Mouse (Mus musculus) right cerebral cortex, postnatal 36 days (tissue): ENCODE data around the gene Sap30bp.
A peak's percentile ranks its signal among the peaks of the same experiment; 100 is the strongest.

Source experiments
- DNase-seq, 2 experiments: peaks; one replicate each; pipeline ENCODE4 v3.0.0; 2022; ENCODE audit warnings: low spot score in 2 of 2, mixed read lengths in 1 of 2

The Sap30bp gene

GRCm38 (mm10) chr11:115955195-115955858 lies 22.2 kb downstream of the Sap30bp start:
- DNase-seq: no peak

DNA sequence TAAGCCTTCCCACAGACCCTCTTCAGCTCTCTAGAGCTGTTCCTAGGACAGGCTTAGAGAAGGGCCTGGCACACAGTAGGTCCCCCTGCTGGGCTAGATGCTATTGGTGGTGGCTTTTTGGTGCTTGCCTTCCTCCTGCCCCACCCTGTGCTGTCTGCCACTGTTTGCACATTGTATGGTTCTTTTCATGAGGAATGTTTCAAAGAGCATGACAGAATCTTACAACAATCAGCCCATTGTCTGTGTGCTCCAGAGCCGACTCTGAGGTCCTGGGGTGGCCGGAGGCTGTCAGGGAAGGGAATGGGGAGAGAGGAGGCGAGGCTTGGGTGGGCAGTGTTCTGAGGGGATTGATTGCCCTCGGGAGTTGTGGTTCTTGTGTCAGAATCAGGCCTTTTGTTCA lies 23.4 kb downstream of the Sap30bp start:
- DNase-seq: no peak

- no peak for DNase-seq
These were observed 24.9 kb downstream of the Sap30bp start for GRCm38 (mm10) chr11:115957971-115958370.

DNA sequence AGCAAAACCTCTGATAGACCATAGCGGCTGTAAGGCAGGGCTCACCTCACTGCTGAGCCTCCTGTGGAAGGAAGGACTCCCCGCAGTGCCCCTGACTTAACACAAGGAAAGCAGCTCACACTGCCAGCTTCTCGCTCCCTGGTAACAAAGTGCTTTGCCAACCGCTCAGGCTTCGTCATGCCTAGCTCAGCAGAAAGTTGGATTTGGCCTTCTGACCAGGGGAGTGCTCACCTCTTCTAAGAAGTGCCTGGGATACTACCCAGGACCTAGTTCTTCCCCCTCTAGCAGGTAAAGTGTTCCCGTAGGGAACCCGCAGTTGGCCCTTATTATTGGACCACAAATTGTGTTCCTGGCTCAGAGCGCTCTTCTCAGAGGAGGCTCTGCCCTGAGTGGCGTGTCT lies 25.9 kb downstream of the Sap30bp start:
- DNase-seq: no peak

DNA sequence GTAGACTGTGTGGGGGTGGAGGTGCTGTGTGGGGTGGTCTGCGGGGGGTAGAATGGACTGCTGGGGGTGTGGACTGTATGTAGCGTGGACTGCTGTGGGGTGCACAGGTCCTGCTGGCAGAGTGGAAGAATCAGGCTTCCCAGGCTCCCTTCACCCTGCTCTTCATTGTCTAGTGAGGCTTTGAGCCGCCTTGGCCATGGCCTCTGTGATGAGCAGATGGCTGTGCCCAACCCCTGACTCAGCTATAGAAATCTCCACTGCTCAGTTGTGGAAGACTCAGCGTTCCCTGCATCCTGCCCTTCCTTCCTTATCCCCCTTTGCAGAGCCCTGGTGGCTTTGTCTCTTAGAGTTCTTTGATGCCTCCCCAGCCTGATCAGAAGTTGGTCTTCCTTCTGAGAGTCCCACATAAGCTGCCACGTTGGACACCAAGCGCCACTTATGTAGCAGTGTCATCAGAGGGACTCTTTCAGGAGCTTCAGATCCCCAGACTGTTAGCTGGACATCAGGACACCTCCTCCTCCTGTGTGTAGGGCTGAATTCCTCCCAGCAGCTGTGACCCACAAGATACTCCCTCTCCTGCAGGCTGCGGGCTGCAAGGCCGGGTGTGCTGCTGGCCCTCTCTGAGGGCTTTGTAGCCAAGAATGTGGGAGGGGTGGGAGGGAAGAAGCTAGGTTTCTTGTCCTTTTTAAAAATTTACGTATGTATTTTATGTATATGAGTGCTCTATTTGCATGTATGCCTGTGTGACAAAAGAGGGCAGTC lies 29.8 kb downstream of the Sap30bp start:
- DNase-seq: no peak

- DNase-seq: no peak
These were observed 32.0 kb downstream of the Sap30bp start for GRCm38 (mm10) chr11:115964977-115965604.

GRCm38 (mm10) chr11:115968731-115969405 lies 35.8 kb downstream of the Sap30bp start:
- DNase-seq: no peak

DNA sequence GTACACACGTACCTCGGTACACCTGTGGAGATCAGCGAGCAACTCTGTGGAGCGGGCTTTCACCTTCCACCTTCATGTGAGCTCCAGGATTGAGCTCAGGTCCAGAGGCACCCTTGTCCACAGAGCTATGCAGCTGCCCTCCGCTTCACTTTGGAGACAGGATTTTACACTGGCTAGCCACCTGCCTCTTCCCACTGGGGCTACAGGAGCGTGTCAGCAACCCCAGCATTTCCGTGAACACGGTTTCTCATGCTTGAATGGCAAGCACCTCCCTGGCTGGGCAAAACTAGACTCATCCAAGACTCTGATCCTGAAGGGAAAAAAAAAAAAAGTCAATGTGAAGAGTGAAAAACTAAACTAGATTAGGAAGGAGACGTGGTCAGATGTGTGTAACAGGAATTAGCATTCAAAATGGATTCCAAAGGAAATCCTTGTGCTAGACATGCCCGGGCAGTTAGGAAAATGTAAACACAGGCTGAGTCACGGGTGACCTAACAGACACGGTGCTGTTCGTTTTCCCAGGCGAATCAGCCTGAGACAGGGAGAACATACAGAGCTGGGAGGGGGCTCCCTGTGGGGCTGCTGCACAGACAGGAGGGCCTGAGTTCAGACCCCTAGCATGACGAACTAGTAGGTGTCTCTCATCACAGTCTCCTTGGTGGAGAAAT lies 37.1 kb downstream of the Sap30bp start:
- no peak for DNase-seq

GRCm38 (mm10) chr11:115971016-115971415 lies 37.9 kb downstream of the Sap30bp start:
- DNase-seq: no peak

- no peak for DNase-seq
These were observed 41.4 kb downstream of the Sap30bp start, which contains the start of gene Itgb4 for GRCm38 (mm10) chr11:115974309-115975082. Gene Itgb4, plus strand, starts transcription at chr11:115974709.

DNA sequence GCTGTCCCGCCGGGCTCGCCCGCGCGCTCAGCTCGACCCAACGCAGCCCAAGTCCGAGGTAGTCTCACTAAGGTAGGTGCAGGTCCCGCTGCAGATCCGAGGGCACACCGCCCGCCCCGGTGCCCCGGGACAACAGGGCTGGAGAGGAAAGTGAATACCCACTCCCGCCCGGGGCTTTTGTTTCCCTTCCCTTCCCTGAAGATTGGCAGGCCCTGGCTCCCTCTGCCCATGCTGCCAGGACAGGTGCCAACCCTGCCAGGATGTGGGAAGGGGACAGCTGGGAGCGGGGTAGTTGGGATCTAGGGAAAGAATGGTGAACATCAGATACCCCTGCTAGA lies 42.0 kb downstream of the Sap30bp start:
- DNase-seq: no peak

- no peak for DNase-seq
These were observed 42.5 kb downstream of the Sap30bp start for GRCm38 (mm10) chr11:115975544-115975943.

DNA sequence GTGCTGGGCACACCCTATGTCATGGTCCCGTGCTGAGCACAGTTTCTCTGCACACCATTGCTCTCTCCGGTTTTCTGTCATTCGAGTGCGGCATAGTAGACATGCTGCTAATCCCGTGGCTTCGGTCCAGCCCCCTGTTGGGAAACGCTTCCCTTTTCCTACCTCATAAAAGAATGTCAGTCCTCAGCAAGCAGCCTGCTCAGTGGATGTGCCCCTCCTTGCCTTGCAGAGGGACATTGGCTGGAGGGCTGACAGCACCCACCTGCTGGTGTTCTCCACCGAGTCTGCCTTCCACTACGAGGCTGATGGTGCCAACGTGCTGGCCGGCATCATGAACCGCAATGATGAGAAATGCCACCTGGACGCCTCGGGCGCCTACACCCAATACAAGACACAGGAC lies 49.4 kb downstream of the Sap30bp start:
- no peak for DNase-seq

DNA sequence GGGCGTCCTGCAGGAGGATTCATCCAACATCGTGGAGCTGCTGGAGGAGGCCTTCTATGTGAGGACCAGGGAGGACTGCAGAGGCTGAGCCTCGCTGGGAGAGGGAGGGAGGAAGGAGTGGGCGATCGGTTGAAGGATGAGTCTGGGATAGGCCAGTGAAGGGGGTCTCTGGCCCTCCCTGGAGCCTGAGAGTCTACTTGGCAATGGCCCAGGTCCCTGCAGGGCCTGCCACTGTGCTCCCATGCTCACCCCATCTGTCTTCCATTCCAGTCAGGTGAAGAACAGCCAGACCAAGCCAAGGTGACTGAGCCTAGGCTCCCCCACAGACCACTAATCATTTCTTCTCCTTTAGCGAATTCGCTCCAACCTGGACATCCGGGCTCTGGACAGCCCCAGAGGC lies 50.2 kb downstream of the Sap30bp start:
- DNase-seq: no peak

DNA sequence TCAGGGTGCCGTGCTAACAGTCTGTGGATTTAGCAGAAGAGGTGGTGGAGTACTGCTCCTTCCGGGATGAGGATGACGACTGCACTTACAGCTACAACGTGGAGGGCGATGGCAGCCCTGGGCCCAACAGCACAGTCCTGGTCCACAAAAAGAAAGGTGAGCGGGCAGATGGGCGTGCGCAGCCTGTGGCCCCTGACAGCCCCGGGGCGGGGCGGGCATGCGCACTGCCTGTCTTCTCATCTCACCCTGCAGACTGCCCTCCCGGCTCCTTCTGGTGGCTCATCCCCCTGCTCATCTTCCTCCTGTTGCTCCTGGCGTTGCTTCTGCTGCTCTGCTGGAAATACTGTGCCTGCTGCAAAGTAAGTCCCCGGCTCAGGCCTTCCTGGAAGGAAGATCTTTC lies 56.6 kb downstream of the Sap30bp start:
- DNase-seq: no peak

GRCm38 (mm10) chr11:115992098-115992497 lies 59.0 kb downstream of the Sap30bp start:
- DNase-seq: no peak

GRCm38 (mm10) chr11:115995256-115995655 lies 62.2 kb downstream of the Sap30bp start:
- DNase-seq: no peak

GRCm38 (mm10) chr11:115997047-115997446 lies 64.0 kb downstream of the Sap30bp start:
- DNase-seq: no peak

DNA sequence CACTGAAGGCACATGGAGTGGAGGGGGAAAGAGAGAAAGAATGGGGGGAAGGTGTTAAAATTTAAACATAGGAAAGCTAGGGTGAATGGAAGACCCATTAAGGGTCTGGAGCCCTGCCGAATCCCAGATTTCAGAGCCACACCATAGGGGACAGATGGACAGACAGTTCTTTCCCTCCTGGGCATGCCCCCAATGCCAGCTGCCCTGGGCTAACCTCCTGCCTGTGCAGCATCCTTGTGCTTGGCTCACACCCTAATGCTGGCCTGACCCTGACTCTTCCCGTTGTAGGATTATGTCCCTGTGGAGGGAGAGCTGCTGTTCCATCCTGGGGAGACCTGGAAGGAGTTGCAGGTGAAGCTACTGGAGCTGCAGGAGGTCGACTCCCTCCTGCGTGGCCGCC lies 64.6 kb downstream of the Sap30bp start:
- no peak for DNase-seq

- DNase-seq: no peak
These were observed 65.9 kb downstream of the Sap30bp start for GRCm38 (mm10) chr11:115999027-115999426.

DNA sequence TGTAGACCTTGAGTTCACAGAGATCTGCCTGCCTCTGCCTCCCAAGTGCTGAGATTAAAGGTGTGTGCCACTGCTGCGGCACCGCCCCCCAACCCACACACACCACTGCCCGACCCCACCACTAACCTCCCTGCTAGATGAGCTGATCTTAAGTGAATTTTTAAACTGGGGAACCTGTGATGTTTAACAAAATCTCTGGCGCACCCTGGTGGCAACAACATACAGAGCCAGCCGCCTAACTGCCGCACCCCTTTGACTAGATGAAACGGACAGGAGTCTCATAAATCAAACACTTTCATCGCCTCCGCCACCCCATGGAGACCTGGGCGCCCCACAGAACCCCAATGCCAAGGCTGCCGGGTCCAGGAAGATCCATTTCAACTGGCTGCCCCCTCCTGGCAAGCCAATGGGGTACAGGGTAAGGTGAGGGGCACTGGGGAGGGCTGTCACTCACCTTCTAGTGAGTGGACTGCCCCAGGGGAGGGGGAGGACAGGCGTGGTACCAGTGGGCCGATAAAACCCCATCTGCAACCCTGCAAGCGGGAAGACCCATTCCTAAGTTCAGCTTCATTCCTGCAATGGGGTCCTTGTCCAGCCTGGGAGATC lies 66.6 kb downstream of the Sap30bp start:
- DNase-seq: peak; percentile 50 to 52
